Mouse (Mus musculus) midbrain, embryonic 14.5 days (tissue): ENCODE results near the gene Mtfp1. TPM values are rescaled to one million over a fixed set of nuclear protein-coding genes. Genes with fewer than 3 reads are reported as not detected.
"Not testable (repeated sequence)": the region's sequence is repeated elsewhere in the genome, so short reads cannot be mapped to it uniquely, and the experiment has no call there.

Experiments used
- ATAC-seq: fragments of 200-750 bp; cut with Nextera tagmentation; 2 replicates; pipeline ENCODE4 v1.8.0; 2017; ENCODE audit warnings: moderate number of reproducible peaks, moderate library complexity; ENCODE audit not compliant: low FRiP score, low TSS enrichment
- DNase-seq: peaks from one replicate; pipeline ENCODE4 v3.0.0-alpha.2; 2015
- H3K27ac ChIP-seq: fragments of 300-500 bp; sonication (generic); replicated peaks from 2 replicates; pipeline ENCODE4 v1.5.1; 2014; ENCODE audit warnings: mild to moderate bottlenecking, low read depth, low read length, moderate library complexity
- H3K27me3 ChIP-seq: fragments of 300-500 bp; sonication (generic); 2 replicates; pipeline ENCODE4 v1.6.1; 2014; ENCODE audit warnings: low read length, control low read depth, mixed read lengths; ENCODE audit not compliant: control insufficient read depth, insufficient read depth
- H3K36me3 ChIP-seq: fragments of 300-500 bp; sonication (generic); 2 replicates; pipeline ENCODE4 v1.6.1; 2014; ENCODE audit warnings: low read length, control low read depth; ENCODE audit not compliant: control insufficient read depth, insufficient read depth
- H3K4me1 ChIP-seq: fragments of 300-500 bp; sonication (generic); 2 replicates; pipeline ENCODE4 v1.6.1; 2014; ENCODE audit warnings: mild to moderate bottlenecking, antibody characterized with exemption, low read length, control low read depth; ENCODE audit not compliant: control insufficient read depth, insufficient read depth
- H3K4me2 ChIP-seq: fragments of 300-500 bp; sonication (generic); 2 replicates; pipeline ENCODE4 v1.6.1; 2014; ENCODE audit warnings: mild to moderate bottlenecking, low read length, moderate library complexity
- H3K4me3 ChIP-seq: fragments of 300-500 bp; sonication (generic); replicated peaks from 2 replicates; pipeline ENCODE4 v1.5.1; 2014; ENCODE audit warnings: low read depth, low read length
- H3K9ac ChIP-seq: fragments of 300-500 bp; sonication (generic); replicated peaks from 2 replicates; pipeline ENCODE4 v1.6.1; 2014; ENCODE audit warnings: mild to moderate bottlenecking, low read length, moderate library complexity
- H3K9me3 ChIP-seq: fragments of 300-500 bp; sonication (generic); 2 replicates; pipeline ENCODE4 v1.6.1; 2016; ENCODE audit warnings: low read length, control low read depth, mixed read lengths; ENCODE audit not compliant: control insufficient read depth
- WGBS: fragments of 180-500 bp; shearing (Covaris S2); extraction: QIAGEN DNeasy Blood & Tissue Kit; methylation state at CpG from one replicate; pipeline ENCODE4 v1.1.7; 2014; 5-methylcytosine and 5-hydroxymethylcytosine counted together
- polyA plus RNA-seq: library from polyadenylated mRNA; unstranded; fragments of >200 nt; fragmentation: Nextera tagmentation; extraction: Ambion mirVana; gene quantifications from 2 replicates; pipeline ENCODE4 v1.2.1, GENCODE M21; 2014

Mtfp1 gene
- polyA plus RNA-seq, 1 experiment from 2014 or later: 7.6 TPM

GRCm38 (mm10) chr11:4108691-4109090, 13.4 kb upstream of the Mtfp1 start:
- Histone ChIP-seq H3K27me3 (no peaks in the 10 kb centered on the region), H3K4me2 (no peak overlapping the region), H3K27ac (no peak overlapping the region), H3K9me3 (no peaks in the 10 kb centered on the region), H3K4me3 (no peak overlapping the region), H3K9ac (no peak overlapping the region), H3K4me1 (no peaks in the 10 kb centered on the region), H3K36me3 (peaks cover 5% of the 10 kb centered on the region; the same call in 1 of the 2 replicates)
- DNase-seq (no peak), ATAC-seq (no peak)
- WGBS: 87% methylated on average over 7 of the region's 7 CpGs

GRCm38 (mm10) chr11:4107901-4108300, 12.7 kb upstream of the Mtfp1 start:
- not testable (repeated sequence) for H3K4me2 ChIP-seq, ATAC-seq, H3K4me1 ChIP-seq, H3K9me3 ChIP-seq, H3K4me3 ChIP-seq, H3K27ac ChIP-seq, DNase-seq, H3K27me3 ChIP-seq, H3K9ac ChIP-seq, H3K36me3 ChIP-seq
- 93% methylated on average over 6 of the region's 6 CpGs for WGBS

- no peak overlapping the region for H3K4me2 ChIP-seq
- no peaks in the 10 kb centered on the region for H3K27me3 ChIP-seq
- H3K36me3 ChIP-seq: peaks cover 6% of the 10 kb centered on the region
- H3K9ac ChIP-seq: no peak overlapping the region
- H3K9me3 ChIP-seq: no peaks in the 10 kb centered on the region
- H3K4me3 ChIP-seq: no peak overlapping the region
- DNase-seq (no peak), ATAC-seq (no peak)
- WGBS: 85% methylated on average over 6 of the region's 6 CpGs
- H3K4me1 ChIP-seq: no peaks in the 10 kb centered on the region
- no peak overlapping the region for H3K27ac ChIP-seq
Observed at GRCm38 (mm10) chr11:4105444-4105843, 10.2 kb upstream of the Mtfp1 start.

- H3K36me3 ChIP-seq: peaks cover 3% of the 10 kb centered on the region; the same call in 1 of the 2 replicates
- 78% methylated on average over 5 of the region's 5 CpGs for whole genome bisulfite sequencing
Observed at GRCm38 (mm10) chr11:4104989-4105388, 9.7 kb upstream of the Mtfp1 start.

GRCm38 (mm10) chr11:4103522-4103921, 8.3 kb upstream of the Mtfp1 start:
- 86% methylated on average over 14 of the region's 14 CpGs for WGBS
- no peaks in the 10 kb centered on the region for H3K9me3 ChIP-seq
- H3K36me3 ChIP-seq: peaks cover 3% of the 10 kb centered on the region; the same call in 1 of the 2 replicates
- no peaks in the 10 kb centered on the region for H3K4me1 ChIP-seq
- H3K27me3 ChIP-seq: no peaks in the 10 kb centered on the region
- no peak overlapping the region for H3K27ac ChIP-seq
- no peak overlapping the region for H3K4me2 ChIP-seq
- no peak overlapping the region for H3K9ac ChIP-seq
- DNase-seq (no peak), ATAC-seq (no peak)
- no peak overlapping the region for H3K4me3 ChIP-seq

More at GRCm38 (mm10) chr11:4104989-4105388, 9.7 kb upstream of the Mtfp1 start:
- DNase-seq (no peak), ATAC-seq (no peak)
- Histone ChIP-seq H3K9ac (no peak overlapping the region), H3K4me2 (no peak overlapping the region), H3K4me1 (no peaks in the 10 kb centered on the region), H3K27me3 (no peaks in the 10 kb centered on the region), H3K9me3 (no peaks in the 10 kb centered on the region), H3K27ac (no peak overlapping the region), H3K4me3 (no peak overlapping the region)

DNA sequence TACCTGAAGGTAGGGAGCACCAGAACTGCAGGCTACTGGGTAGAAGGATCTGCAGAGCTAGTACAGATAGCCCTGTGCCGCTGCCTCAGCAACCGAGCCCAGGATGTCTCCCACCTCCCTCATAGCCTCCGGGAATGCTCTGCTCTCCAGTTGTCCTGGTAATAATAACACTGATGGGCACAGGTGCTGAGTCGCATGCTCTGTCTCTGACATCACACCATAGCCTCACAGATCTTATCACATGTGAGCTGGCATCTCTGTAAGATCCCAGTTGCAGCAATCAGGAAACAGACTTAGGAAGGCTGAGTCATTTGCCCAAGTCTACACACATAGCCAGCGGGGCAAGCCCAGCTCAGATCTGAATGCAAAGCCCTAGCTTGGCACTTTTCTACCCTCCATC, 6.6 kb upstream of the Mtfp1 start:
- no peak overlapping the region for H3K4me2 ChIP-seq
- no peaks in the 10 kb centered on the region for H3K9me3 ChIP-seq
- H3K9ac ChIP-seq: no peak overlapping the region
- no peak for DNase-seq
- H3K27ac ChIP-seq: no peak overlapping the region
- peaks cover 3% of the 10 kb centered on the region; the same call in 1 of the 2 replicates for H3K36me3 ChIP-seq
- H3K4me3 ChIP-seq: no peak overlapping the region
- WGBS: 92% methylated on average over 5 of the region's 5 CpGs
- no peaks in the 10 kb centered on the region for H3K27me3 ChIP-seq
- ATAC-seq: no peak
- H3K4me1 ChIP-seq: peaks cover 7% of the 10 kb centered on the region

- H3K9ac ChIP-seq: no peak overlapping the region
- ATAC-seq (no peak), DNase-seq (no peak)
- H3K27me3 ChIP-seq: no peaks in the 10 kb centered on the region
- 83% methylated on average over 3 of the region's 3 CpGs for WGBS
- no peaks in the 10 kb centered on the region for H3K9me3 ChIP-seq
- H3K4me3 ChIP-seq: no peak overlapping the region
- H3K4me2 ChIP-seq: no peak overlapping the region
- no peak overlapping the region for H3K27ac ChIP-seq
- H3K36me3 ChIP-seq: peaks cover 3% of the 10 kb centered on the region; the same call in 1 of the 2 replicates
- H3K4me1 ChIP-seq: peaks cover 17% of the 10 kb centered on the region
Observed at GRCm38 (mm10) chr11:4099447-4099846, 4.2 kb upstream of the Mtfp1 start.

- DNase-seq (no peak), ATAC-seq (no peak)
- Histone ChIP-seq H3K27ac (no peak overlapping the region), H3K4me3 (no peak overlapping the region), H3K9ac (no peak overlapping the region), H3K27me3 (no peaks in the 10 kb centered on the region), H3K4me1 (peaks cover 18% of the 10 kb centered on the region), H3K36me3 (peaks cover 3% of the 10 kb centered on the region; the same call in 1 of the 2 replicates), H3K4me2 (no peak overlapping the region), H3K9me3 (no peaks in the 10 kb centered on the region)
- WGBS: 73% methylated on average over 7 of the region's 7 CpGs
Observed at GRCm38 (mm10) chr11:4098816-4099215, 3.6 kb upstream of the Mtfp1 start.

DNA sequence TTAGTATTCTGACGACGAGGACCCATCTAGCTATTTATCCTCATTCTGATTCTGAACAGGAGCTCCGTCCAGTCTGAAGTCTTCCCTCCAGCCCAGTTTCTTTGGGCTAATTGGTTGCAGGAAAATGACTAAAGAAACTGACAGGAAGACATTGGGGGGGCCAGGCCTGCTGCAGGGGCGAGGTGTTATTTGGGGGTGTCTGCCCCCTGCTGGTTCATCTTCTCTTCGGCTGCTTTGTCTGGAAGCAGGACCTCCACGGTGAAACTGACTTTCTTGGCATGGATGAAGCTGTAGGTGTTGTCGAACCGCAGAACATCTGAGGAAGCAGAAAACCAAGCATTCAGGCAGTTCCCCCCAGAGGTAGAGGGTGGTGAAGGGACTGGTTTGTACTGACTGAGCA, 2.9 kb upstream of the Mtfp1 start:
- H3K9ac ChIP-seq: no peak overlapping the region
- peaks cover 18% of the 10 kb centered on the region for H3K4me1 ChIP-seq
- DNase-seq: no peak
- ATAC-seq: no peak
- H3K27me3 ChIP-seq: no peaks in the 10 kb centered on the region
- no peak overlapping the region for H3K27ac ChIP-seq
- H3K9me3 ChIP-seq: no peaks in the 10 kb centered on the region
- H3K4me3 ChIP-seq: no peak overlapping the region
- no peak overlapping the region for H3K4me2 ChIP-seq
- H3K36me3 ChIP-seq: no peaks in the 10 kb centered on the region
- WGBS: 65% methylated on average over 8 of the region's 8 CpGs
